Mouse (Mus musculus): ENCODE results near the gene Ccdc122.

- no peak for TF ChIP-seq POU5F1 (IDR thresholded peaks at IDR 0.05; ENCODE audit: borderline replicate concordance, low read length)
- no peak for TF ChIP-seq CTCF (conservative IDR thresholded peaks at IDR 0.05; ENCODE audit: low read length)
Measured at GRCm38 (mm10) chr14:77145103-77145502, 108.5 kb downstream of the Ccdc122 start.
